Mouse (Mus musculus): Measurements from ENCODE around the gene Espn. TPM values are rescaled to one million over a fixed set of nuclear protein-coding genes. Genes with fewer than 3 reads are reported as not detected.

The Espn gene
- total and polyA plus RNA-seq, 2 experiments from 2014 or later = 0.47 to 0.71 TPM

DNA sequence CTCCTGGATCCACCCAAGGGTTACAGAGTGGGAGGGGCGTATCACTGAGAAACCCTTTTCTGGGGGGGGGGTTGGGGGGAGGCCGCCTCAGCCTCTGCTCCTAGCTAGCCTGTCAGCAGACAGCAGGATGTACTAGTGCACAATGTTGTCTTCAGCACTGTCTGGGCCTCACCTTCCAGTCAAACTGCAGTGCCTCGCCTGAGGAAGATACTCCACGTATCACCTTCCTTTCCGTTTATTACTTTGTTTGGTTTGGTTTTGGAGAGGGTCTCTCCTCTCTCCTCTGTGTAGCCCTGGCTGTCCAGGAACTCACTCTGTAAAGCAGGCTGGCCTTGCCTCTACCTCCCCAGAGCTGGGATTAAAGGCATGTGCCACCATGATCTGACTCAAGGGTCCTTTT lies 19.0 kb downstream of the Espn start:
- peaks cover 11% of the 10 kb centered on the region for H3K4me1 ChIP-seq (ENCODE audit: insufficient read depth, low read length)
- H3K4me2 ChIP-seq (ENCODE audit: low read depth, low read length) = no peak overlapping the region
- no peak overlapping the region for H3K27ac ChIP-seq
- no peak overlapping the region for H3K4me3 ChIP-seq (ENCODE audit: low read length)
- DNase-seq (ENCODE audit: low spot score) (no peak), ATAC-seq (no peak)
- WGBS = 66% methylated on average over 5 of the region's 5 CpGs
- peaks cover 52% of the 10 kb centered on the region for H3K27me3 ChIP-seq (ENCODE audit: insufficient read depth, low read length)
- no peak for TF ChIP-seq CTCF (IDR thresholded peaks at IDR 0.05; ENCODE audit: low read depth)
- no peaks in the 10 kb centered on the region for H3K36me3 ChIP-seq (ENCODE audit: insufficient read depth, low read length)
- H3K9me3 ChIP-seq (ENCODE audit: low read length) = no peaks in the 10 kb centered on the region
- no peak overlapping the region for H3K9ac ChIP-seq (replicated peaks; ENCODE audit: low read length)

GRCm38 (mm10) chr4:152132772-152133169 lies 19.4 kb downstream of the Espn start:
- ATAC-seq (no peak), DNase-seq (ENCODE audit: low spot score) (no peak)
- Histone ChIP-seq H3K9ac (replicated peaks; ENCODE audit: low read length) (no peak overlapping the region), H3K36me3 (ENCODE audit: insufficient read depth, low read length) (no peaks in the 10 kb centered on the region), H3K4me2 (ENCODE audit: low read depth, low read length) (no peak overlapping the region), H3K4me3 (ENCODE audit: low read length) (no peak overlapping the region), H3K9me3 (ENCODE audit: low read length) (no peaks in the 10 kb centered on the region), H3K4me1 (ENCODE audit: insufficient read depth, low read length) (peaks cover 11% of the 10 kb centered on the region), H3K27me3 (ENCODE audit: insufficient read depth, low read length) (peaks cover 56% of the 10 kb centered on the region), H3K27ac (no peak overlapping the region)
- WGBS = 40% methylated on average over 10 of the region's 10 CpGs
- no peak for TF ChIP-seq CTCF (IDR thresholded peaks at IDR 0.05; ENCODE audit: low read depth)

GRCm38 (mm10) chr4:152131809-152132771 lies 20.1 kb downstream of the Espn start:
- Histone ChIP-seq H3K9me3 (ENCODE audit: low read length) (no peaks in the 10 kb centered on the region), H3K36me3 (ENCODE audit: insufficient read depth, low read length) (no peaks in the 10 kb centered on the region), H3K4me2 (ENCODE audit: low read depth, low read length) (0 out of 2 replicates have a peak overlapping the region, but pooled peaks have one; percentile 54), H3K27ac (no peak overlapping the region), H3K4me3 (ENCODE audit: low read length) (no peak overlapping the region), H3K27me3 (ENCODE audit: insufficient read depth, low read length) (peaks cover 63% of the 10 kb centered on the region), H3K4me1 (ENCODE audit: insufficient read depth, low read length) (peaks cover 11% of the 10 kb centered on the region), H3K9ac (replicated peaks; ENCODE audit: low read length) (0 out of 2 replicates have a peak overlapping the region, but pooled peaks have one; percentile 9)
- TF ChIP-seq CTCF (IDR thresholded peaks at IDR 0.05; ENCODE audit: low read depth) = no peak
- DNase-seq (ENCODE audit: low spot score) (peak; percentile 34), ATAC-seq (peak; percentile 36; the same call in 1 of the 2 replicates)
- WGBS = 8% methylated on average over 50 of the region's 50 CpGs

DNA sequence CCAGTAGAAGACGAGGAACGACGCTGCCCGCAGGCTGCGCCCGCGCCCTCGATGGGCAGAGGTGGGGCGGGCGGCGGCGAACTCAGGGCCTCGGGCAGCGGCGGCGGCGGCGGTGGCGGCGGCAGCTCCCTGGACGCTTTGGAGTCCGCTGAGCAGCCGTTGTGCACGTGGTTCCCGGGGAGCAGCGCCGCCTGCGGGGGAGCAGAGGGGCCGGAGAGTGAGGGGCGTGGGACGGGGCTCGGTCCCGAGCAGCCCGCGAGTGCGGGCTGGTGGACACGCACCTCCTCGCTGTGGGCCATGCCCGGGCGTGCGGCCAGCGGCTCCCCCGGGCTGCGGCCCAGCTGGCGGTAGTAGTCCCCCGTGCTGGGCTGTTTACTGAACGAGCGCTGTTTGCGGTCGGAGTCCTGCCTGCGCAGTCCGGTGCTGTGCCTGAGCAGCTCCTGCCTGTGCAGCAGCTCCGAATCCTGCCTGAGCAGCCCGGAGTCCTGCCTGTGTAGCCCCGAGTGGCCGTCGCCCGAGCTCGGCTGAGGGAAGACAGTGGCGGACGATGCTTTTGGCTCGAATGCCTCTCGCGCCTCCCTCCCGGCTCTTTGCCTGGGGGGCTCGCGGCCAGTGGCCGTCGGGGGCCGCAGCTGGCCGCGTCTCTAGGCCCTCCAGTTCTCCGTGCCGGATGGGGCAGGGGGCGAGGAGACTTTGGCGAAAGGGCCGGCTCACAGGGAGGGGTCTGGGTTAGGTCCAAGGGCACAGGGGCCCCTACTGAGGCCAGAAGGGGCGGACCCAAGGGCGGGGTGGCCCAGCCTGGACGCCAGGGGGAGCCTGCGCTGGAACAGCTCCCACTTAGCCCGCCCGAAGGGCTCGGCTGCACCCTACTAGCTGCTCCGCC lies 21.2 kb downstream of the Espn start:
- Histone ChIP-seq H3K36me3 (ENCODE audit: insufficient read depth, low read length) (no peaks in the 10 kb centered on the region), H3K9me3 (ENCODE audit: low read length) (no peaks in the 10 kb centered on the region), H3K4me2 (ENCODE audit: low read depth, low read length) (peak overlapping the region; percentile 54), H3K9ac (replicated peaks; ENCODE audit: low read length) (peak overlapping the region; percentile 9; the same call in 1 of the 2 replicates), H3K4me1 (ENCODE audit: insufficient read depth, low read length) (peaks cover 18% of the 10 kb centered on the region), H3K27me3 (ENCODE audit: insufficient read depth, low read length) (peaks cover 70% of the 10 kb centered on the region), H3K27ac (peak overlapping the region; percentile 51; the same call in 1 of the 2 replicates), H3K4me3 (ENCODE audit: low read length) (peak overlapping the region; percentile 30)
- ATAC-seq = peak; percentile 84
- no peak for TF ChIP-seq CTCF (IDR thresholded peaks at IDR 0.05; ENCODE audit: low read depth)
- 0% methylated on average over 63 of the region's 85 CpGs for WGBS
- DNase-seq (ENCODE audit: low spot score) = peak; percentile 62

DNA sequence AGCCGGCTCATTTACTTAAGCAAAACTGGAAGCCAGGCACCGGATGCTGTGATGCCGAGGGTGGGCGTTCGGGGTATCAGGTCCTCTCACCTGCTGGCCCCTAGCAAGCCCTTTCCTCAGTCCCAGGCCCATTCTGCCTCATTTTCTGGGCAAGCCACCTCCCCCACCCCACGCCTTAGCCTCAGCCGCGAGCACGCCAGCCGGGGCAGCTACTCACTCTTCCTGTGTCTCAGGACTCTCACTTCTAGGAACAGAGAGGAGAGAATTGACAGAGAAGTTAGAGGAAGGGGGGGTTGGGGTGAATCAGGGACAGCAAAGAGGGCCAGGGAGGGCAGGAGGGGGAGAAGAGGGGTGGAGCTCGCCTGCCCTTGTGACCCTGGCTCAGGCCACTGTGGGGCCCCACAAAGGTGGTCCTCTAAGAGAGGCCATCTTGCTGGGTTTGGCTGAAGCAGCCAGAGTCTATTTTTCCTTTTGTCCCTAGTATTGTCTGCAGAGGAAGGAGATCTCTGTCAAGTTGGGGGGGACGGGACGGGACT lies 22.7 kb downstream of the Espn start:
- H3K4me2 ChIP-seq (ENCODE audit: low read depth, low read length) = no peak overlapping the region
- no peak for ATAC-seq
- no peak for TF ChIP-seq CTCF (IDR thresholded peaks at IDR 0.05; ENCODE audit: low read depth)

DNA sequence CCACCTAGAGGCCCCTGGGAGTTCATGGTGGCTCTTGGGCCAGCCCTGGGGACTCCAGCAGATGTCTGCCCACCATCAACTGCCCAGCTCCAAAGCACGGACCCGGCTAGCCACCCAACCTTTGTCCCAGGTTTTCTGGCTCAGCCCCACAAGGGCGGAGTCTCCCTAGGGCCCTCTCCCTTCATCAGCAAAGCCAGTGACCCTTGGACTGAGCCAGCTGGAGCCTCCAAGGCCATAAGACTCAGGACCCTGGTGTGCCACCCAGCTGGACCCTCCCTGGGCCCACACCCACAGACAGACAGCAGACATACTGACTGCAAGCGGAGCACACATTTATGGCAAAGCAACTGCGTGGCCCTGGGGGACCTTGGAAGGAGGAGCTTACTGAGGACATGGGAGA lies 23.4 kb downstream of the Espn start:
- ATAC-seq (no peak), DNase-seq (ENCODE audit: low spot score) (no peak)
- peaks cover 26% of the 10 kb centered on the region for H3K4me1 ChIP-seq (ENCODE audit: insufficient read depth, low read length)
- H3K36me3 ChIP-seq (ENCODE audit: insufficient read depth, low read length) = no peaks in the 10 kb centered on the region
- H3K27ac ChIP-seq = no peak overlapping the region
- 53% methylated on average over 5 of the region's 5 CpGs for WGBS
- TF ChIP-seq CTCF (IDR thresholded peaks at IDR 0.05; ENCODE audit: low read depth) = no peak
- H3K9me3 ChIP-seq (ENCODE audit: low read length) = no peaks in the 10 kb centered on the region
- H3K4me3 ChIP-seq (ENCODE audit: low read length) = no peak overlapping the region
- peaks cover 85% of the 10 kb centered on the region for H3K27me3 ChIP-seq (ENCODE audit: insufficient read depth, low read length)
- H3K4me2 ChIP-seq (ENCODE audit: low read depth, low read length) = no peak overlapping the region
- H3K9ac ChIP-seq (replicated peaks; ENCODE audit: low read length) = no peak overlapping the region

More for the DNA sequence above, 22.7 kb downstream of the Espn start:
- Histone ChIP-seq H3K4me3 (ENCODE audit: low read length) (no peak overlapping the region), H3K9ac (replicated peaks; ENCODE audit: low read length) (no peak overlapping the region), H3K4me1 (ENCODE audit: insufficient read depth, low read length) (peaks cover 26% of the 10 kb centered on the region), H3K27me3 (ENCODE audit: insufficient read depth, low read length) (peaks cover 83% of the 10 kb centered on the region), H3K9me3 (ENCODE audit: low read length) (no peaks in the 10 kb centered on the region), H3K36me3 (ENCODE audit: insufficient read depth, low read length) (no peaks in the 10 kb centered on the region), H3K27ac (no peak overlapping the region)
- WGBS = 28% methylated on average over 13 of the region's 13 CpGs
- no peak for DNase-seq (ENCODE audit: low spot score)

Data from hindbrain, postnatal 0 days (tissue).